Mouse (Mus musculus) neutrophil, adult 5-6 weeks (primary cell): ENCODE data around the gene Sned1. TPM values are rescaled to one million over a fixed set of nuclear protein-coding genes. Genes with fewer than 3 reads are reported as not detected.
A peak's percentile ranks its signal among the peaks of the same experiment; 100 is the strongest.

Source experiments
- ATAC-seq: fragments of 151-379, 151-347 bp; 2 replicates; pipeline ENCODE4 v1.8.0; 2017; ENCODE audit warnings: mild to moderate bottlenecking, moderate TSS enrichment; ENCODE audit not compliant: insufficient number of reproducible peaks, poor library complexity, low FRiP score, severe bottlenecking; ENCODE audit errors: extremely low read depth
- total RNA-seq: library from RNA; stranded (forward); fragments of 200-1000 nt; gene quantifications from 2 replicates; pipeline ENCODE4 v1.2.3, GENCODE M21; 2017

Gene Sned1
- total RNA-seq, 1 experiment from 2014 or later = 1.3 TPM

DNA sequence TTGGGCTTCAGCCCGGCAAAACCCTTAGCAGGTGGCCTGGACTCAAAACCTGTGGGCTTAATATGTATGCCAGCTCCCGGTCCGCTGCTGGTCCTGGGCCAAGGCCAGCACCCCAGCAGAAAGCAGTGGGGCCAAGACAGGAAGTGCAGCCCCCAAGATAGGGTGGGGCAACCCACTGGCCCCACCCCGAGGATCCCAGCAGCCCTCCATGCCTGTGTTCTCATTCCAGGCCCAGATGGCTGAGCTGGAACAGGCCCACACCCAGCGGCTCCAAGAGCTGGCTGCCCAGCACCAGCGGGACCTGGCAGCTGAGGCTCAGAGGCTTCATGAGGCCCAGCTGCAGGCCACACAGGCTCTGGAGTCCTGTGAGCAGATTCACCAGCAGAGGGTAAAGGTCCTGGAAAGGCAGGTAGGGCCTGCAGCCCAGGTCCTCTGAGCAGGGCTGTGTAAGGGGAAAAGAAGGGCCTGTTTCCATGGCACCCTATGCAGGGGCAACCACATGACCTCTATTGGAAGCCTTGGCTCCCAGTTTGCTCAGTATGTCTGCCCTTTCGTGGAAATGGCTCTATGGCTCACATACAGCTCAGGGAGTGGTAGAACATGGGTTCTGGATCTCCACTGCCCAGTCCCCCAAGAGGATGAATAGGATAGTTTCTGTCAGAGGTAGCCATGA is 8.2 kb upstream of the Sned1 start:
- no peak for ATAC-seq

DNA sequence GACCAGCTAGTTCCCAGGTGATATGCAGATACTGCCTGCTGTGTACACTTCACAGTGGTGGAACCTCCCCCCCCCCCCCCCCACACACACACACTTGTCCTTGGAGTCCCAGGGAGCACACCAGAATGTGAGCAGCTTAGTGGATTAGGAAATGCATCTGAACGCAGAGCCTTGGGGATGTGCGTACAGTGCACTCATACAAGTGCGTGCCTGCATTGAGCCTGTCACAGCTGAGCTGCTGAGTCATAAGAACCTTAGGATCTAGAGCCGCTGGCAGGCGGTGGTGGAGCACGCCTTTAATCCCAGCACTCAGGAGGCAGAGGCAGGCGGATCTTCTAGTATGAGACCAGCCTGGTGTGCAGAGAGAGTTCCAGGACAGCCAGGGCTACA is 7.7 kb upstream of the Sned1 start:
- ATAC-seq = no peak

DNA sequence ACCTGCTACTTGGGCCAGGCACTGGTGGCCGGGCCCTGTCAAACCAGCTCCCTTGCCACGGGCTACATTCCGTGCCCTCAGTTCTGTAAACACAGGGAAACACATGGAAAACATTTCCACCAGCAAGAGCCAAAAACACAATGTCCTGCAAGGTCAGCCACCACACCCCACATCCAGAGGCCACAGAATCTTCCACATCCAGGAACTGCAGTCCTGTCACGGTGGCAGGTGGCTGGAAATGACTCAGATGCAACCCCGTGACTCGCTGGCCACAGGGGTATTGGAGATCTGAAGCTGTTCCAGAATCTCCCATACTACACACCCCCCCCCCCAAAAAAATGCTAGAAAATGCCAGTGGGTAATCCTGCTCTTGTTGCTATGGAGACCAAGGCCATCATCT is 6.4 kb upstream of the Sned1 start:
- ATAC-seq = no peak

DNA sequence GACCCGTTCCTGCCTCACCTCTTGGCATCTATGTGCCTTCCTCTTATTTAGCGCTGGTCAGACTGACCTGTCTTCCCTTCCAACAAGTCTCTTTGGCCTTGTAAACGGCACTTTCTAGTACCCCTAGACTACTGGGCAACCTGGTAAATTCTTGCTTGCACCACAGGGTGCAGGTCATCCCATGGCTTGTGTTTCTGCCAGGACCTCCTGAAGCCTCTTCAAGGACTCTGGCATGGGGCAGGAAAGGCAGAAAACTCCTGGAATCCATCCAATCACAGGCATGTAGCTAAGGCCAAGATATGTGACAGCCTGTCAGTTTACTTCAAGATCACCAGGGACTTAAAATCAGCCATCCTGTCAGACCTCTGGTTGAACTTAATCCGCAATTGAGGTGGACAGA is 6.0 kb upstream of the Sned1 start:
- ATAC-seq = no peak

DNA sequence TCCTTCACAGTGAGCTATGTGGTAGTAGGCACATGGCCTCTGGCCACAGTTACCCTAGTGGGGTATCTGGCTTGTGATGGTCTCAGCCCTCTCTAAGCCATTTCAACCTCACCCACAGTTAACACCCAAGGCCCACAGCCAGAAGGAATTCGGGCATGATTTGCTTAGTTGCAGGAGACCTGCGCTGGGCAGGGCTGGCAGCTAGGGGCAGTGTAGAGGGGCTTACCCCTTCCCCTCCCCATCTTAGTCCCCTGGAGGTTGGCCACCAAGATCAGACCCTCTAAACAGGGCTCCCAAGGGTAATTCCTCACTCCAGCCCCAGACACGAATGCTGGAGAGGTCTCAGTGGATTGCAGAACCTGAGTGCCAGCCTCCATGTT is 894 bp downstream of the Sned1 start:
- no peak for ATAC-seq

DNA sequence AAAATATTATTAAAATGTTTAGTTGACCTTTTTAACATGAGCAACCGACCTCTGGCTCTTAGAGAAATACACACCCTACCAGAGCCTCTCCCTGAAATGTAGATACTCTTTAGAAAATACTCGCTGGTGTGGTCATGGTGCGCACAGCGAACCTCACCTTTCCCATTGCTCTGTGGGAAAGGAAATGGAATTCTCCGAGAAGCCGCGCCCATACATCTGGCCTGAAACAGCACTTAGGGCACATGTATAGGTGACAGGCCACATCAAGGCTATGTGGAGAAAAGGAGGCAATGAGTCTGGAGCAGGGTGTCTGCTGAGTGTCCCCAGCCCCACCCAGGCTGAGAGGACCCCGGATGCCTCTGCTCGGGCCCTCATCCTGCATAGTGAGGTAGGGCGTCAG is 2.0 kb downstream of the Sned1 start:
- ATAC-seq = no peak

DNA sequence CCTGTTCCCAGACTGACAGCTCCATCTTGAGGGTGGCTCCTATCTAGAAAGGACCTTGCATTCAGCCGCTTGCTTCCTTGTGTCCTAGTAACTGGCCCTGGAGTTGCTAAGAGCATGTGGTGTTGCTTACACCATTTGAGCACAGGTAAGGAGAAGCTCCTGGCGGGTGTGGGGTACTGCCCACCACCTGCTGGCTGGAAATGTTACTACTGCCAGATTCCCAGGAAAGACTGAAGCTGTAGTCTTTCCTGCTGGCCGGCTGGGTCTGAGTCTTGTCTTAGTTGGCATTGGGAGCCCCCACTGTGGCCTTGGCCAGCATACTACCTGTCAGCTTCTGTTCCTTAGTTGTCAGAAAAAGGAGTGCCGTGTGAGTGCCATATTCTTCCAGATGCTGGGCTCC is 2.6 kb downstream of the Sned1 start:
- ATAC-seq = no peak

DNA sequence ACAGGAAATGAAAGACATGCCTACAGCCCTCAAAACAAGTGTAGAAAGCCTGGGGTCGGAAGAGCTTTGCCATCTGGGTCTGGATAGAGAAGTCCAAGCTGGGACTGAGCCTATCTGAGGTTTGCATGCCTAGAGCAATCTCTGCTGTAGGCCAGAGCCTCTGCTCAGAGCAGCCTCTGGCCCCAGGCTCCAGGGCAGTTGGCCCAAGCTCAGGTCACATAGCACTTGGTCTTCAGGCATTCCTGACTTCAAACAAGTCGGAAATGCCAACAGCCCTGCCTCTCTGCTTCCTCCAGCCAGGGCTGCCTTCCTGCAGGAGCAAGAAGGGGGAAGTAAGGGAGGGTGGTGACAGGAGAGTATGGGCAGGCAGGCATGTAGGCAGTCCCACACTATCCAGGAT is 10.3 kb downstream of the Sned1 start:
- no peak for ATAC-seq

DNA sequence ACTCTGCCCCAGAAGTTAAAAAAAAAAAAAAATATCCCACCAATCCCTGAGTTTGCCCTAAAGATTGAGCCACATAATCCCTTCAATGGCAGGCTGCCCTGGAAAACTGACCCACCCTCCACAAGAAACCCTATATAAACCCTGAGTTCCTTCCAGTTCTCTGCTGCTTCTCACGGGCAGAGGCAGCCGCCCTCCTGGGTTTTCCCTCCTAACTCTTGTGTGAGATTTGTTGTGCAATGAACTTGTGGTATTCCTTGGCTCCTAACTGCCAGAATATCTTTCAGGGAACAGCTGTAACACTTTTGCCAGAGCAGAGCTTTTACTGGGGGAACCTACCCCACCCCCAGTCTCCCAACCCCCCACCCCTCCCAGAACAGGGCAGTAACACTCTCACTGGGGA is 16.9 kb downstream of the Sned1 start:
- no peak for ATAC-seq

DNA sequence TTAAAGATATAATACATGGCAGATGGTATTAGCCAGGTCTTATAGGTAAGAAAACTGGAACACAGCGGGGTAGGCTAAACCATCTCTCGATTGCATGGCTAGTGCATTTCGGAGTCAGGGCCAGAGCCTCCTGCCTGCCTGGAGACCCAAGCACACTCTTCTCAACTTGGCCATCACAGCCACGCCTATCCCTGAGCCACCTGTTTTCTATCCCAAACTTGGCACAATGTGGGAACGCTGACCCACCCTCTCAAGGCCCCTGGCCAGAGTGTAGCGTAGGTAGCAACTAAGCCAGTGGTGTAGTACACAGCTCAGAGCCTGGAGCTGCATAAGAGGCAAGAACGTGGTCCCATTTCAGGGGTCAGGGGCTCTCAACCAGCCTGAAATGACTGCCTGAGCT is 20.1 kb downstream of the Sned1 start:
- no peak for ATAC-seq

DNA sequence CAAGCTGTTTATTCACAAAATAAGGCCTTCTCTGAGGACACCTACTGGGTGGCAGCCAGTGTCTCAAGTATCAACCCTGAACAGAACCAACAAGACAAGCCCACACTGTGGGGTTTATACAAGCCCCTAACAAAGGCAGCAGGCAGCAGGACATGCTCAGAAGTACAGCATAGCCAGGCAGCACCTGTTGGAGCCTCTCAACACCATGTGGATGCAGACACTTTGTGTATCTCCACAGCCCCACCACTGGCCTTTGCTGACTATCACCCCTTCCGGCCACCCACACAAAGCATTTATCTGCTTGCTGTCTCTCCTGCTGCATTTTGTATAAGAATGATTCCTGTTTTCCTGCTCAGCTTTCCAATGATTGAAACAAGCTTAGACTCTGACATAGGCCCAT is 21.9 kb downstream of the Sned1 start:
- ATAC-seq = no peak

DNA sequence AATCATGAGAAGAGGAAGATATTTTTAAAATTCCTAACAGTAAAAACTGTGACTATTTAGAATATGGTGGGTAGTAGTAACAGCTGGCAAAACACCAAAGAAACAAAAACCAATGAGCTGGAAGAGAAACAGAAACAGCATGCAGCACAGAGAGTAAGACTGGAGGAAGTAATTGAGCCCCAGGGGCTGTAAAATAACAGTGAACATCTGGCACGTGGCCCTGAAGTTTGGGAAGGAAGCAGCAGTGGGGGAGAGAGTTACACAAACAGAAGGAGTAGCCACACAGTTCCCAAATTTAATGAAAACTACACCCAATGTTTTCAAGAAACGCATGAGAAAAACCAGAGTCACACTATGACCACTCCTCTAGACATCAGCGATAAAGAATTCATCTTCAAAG is 31.6 kb downstream of the Sned1 start:
- ATAC-seq = no peak

DNA sequence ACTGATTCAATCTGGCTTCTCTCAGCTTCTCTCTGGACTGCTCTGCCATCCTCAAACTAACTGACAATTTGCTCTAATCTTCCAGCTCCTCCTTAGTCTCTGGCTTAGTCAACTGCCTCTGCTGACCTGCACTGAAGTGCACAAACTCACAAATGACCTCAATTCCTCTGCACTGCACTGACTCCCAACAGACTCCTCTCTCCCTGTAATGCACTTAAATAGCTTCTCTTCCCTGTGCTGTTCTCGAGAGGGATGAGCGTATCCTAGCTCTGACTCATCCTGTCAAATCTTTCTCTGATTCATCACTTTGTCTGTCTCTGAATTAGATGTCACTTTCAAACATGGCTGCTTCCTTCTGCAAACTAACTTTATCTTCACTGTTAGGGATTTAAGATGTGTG is 32.6 kb downstream of the Sned1 start:
- ATAC-seq = no peak

DNA sequence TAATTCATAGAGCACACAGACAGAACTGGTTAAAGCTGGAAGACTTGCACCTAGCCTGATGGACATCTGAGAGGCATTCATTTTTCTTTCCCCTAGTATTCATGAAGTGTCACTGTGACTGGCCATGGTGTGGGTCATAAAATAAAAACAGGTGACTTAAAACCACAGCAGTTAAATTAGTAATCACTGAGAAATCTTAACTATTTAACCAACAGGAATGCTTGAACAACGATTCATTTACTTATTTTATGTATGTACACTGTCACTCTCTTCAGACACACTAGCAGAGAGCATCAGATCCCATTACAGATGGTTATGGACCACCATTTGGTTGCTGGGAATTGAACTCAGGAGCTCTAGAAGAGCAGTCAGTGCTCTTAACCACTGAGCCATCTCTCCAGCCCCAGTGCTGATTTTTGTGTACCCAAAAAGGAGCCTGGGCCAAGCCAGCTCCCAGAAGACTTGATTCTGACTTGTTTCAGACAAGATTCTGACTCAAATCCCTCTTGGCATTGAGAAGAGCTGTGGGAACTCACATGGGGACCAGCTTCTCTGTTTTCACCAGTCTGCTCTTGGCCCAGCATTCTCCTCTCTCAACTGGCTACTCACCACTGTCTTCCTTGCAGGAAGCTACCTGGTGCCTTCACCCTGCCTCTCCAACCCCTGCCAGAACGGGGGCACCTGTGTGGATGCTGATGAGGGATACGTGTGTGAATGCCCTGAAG is 35.0 kb downstream of the Sned1 start:
- ATAC-seq = no peak

DNA sequence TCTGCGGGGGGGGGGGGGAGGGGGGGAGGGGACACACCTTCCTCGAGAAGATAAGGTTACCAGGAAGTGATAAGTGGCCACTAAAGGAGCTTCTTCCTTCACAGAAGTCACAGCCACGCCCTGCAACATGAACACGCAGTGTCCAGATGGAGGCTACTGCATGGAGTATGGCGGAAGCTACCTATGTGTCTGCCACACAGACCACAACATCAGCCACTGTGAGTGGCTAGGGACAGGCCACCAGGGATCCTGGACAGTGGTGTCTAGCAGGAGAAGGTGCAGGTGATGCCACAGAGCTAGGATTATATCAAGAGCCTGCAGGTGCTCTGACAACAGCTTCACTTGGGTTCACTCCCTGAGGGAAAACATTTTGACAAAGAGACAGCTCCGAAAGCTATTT is 36.1 kb downstream of the Sned1 start:
- ATAC-seq = no peak

DNA sequence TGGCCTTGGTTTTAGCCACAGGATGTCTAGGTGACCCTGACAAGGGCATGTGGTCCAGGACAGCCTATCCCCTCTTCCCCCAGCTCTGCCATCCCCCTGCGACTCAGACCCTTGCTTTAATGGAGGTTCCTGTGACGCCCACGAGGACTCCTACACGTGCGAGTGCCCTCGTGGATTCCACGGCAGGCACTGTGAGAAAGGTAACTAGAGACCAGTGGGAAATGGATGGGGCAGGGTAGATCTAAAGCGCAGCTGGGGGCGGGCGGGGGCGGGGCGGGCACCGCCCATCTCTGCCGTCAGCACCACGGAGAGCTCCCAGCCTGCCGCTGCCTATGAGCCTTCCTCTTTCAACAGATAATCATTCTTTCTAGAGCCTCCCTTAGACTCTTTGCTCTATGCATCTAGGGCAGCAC is 36.8 kb downstream of the Sned1 start:
- no peak for ATAC-seq

DNA sequence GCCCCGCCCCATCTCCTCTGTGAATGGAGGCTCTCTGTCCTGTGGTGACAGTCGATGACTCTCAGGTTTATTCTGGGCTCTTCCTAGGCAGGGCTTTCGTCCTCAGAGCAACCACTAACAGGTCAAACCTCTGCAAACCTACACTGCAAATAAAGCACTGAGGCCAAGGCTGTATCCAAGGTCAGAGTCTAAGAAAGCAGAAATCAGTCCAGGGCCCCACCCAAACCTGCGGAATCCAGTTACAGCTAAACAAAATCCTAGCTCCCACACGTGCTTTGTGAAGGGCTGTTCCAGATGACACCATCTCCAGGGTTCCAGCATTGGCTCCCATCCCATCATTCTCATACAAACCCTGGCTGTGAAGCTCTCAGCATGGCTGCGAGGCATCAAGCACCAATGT is 39.9 kb downstream of the Sned1 start:
- ATAC-seq = no peak

DNA sequence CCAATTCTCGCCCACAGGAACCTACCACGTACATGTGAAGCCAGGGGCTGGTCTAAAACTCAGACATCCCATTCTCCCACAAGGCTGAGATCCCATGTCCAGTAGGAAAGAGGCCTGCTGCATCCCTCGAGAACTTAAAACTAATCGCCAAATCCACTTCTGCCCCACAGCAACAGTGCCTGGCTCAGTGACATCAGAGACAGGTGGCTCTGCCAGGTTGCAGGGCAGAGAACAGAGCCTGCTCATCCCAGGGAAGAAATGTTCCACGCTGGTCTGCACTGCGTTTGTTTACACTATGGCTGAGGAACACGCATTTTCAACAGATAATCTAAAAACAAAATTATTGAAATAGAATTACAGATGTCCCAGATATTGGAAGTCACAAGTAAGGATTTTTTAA is 41.4 kb downstream of the Sned1 start:
- no peak for ATAC-seq

DNA sequence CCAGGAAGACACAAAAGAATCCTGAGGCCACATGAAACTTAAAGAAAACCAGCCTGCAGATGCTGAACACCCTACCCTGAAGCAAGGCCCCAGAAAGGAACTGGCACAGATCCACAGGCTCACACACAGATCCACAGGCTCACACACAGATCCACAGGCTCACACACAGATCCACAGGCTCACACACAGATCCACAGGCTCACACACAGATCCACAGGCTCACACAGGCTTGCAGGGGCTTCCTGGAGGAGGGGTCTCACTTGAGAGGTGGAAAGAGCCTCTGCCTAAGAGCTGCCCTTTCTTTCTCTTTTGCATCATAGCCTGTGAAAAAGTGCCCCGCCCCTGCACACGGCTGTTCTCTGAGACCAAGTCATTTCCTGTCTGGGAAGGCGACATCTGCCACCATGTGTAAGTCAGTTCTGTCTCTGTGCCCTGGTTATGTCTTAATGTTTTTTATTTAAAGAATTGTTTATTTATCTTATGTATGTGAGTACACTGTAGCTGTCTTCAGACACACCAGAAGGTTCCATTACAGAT is 54.1 kb downstream of the Sned1 start:
- ATAC-seq = peak; percentile 42

DNA sequence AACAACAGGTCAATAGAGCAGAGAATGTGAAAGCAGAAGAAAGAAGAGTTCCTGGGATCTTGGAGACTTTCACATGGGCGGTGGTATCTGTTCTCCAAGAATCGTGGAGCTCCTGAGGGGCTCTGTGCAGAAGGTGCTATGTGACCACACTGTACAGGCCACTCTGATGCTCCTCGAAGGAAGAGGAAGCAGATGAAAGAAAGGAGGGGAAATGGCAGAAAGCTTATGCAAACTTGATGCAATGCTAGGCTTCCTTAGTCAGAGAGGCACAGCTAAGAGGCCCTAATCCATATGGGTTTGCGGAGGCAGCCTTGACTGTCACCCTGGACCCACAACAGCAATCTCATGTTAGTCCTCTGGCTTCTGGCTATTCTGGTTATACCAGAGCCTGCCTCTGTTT is 55.3 kb downstream of the Sned1 start:
- 0 out of 2 replicates have a peak, but pooled peaks have one; percentile 23 for ATAC-seq

DNA sequence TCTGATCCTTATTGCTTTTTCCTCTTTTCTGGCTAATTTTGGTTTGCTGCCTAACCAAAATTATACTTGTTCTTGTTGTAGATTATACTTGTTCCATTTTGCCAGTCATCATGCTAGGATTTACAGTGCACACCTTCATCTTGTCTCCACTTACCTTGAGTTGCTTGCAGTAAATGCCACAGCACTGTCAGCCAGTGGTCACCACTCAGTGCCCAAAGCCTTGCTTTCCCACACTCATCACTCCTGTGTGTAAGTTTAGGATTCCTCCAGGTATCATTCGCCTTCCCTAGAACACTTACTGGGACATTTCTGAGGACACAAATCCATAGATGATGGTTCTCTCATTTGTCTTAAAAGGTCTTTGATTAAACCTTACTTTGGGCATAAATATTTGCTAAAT is 56.0 kb downstream of the Sned1 start:
- no peak for ATAC-seq
